24 mouse cellular contexts compared by ENCODE assay signal in genomic region chr16:85781076-85781475, GRCm38 (mm10). TPM values are rescaled to one million over a fixed set of nuclear protein-coding genes. Genes with fewer than 3 reads are reported as not detected.
DNase-seq lines count a peak whose midpoint lies in the region; ATAC-seq and TF ChIP-seq lines count a peak whose summit lies in the region.
"Had no signal": no experiment of that assay in that cellular context is flagged by ENCODE, and none has a peak within 500 bp of the region (broad histone marks: within the 10 kb centered on the region; RNA-seq: fewer than 3 reads in every experiment).

No protein-coding gene starts in this region.

- peaks cover 4% of the 10 kb centered on the region; the same call in 1 of the 2 replicates for H3K4me1 ChIP-seq in kidney, adult 2 months (ENCODE audit: control insufficient read depth, insufficient read depth, low read length)
- no peaks in the 10 kb centered on the region for H3K4me1 ChIP-seq in kidney, embryonic 15.5 days
- H3K4me1 ChIP-seq in kidney, postnatal 0 days (replicated peaks; ENCODE audit: insufficient read depth, low read length), result no peaks in the 10 kb centered on the region
- H3K4me1 ChIP-seq: embryonic facial prominence, embryonic 10.5 days; embryonic facial prominence, embryonic 12.5 days; forebrain, embryonic 13.5 days; forebrain, embryonic 15.5 days had no signal

- H3K27ac ChIP-seq in kidney, adult 2 months (ENCODE audit: insufficient read depth, low read depth, low read length), result no peak overlapping the region
- no peak overlapping the region for H3K27ac ChIP-seq in kidney, embryonic 15.5 days
- no peak overlapping the region for H3K27ac ChIP-seq in kidney, postnatal 0 days
- H3K27ac ChIP-seq: embryonic facial prominence, embryonic 10.5 days; embryonic facial prominence, embryonic 12.5 days; forebrain, embryonic 13.5 days; forebrain, embryonic 15.5 days had no signal

- TF ChIP-seq CTCF in kidney, adult 2 months (conservative IDR thresholded peaks at IDR 0.05; ENCODE audit: insufficient read depth, insufficient read length, low read depth, low read length), result no peak
- no peak for TF ChIP-seq CTCF in kidney, postnatal 0 days (IDR thresholded peaks at IDR 0.05; ENCODE audit: low read depth)

- DNase-seq in kidney, adult 2 months, result peak; percentile 77
- DNase-seq in kidney, adult 11 months, result no peak
- no peak for DNase-seq in kidney, postnatal 14 days
- DNase-seq in kidney, postnatal 0 days (ENCODE audit: low spot score), result no peak
- no peak for DNase-seq in kidney, postnatal 4 days
- DNase-seq: adrenal gland, adult 8-10 months; adrenal gland, postnatal 14 days; adrenal gland, postnatal 36 days; B cell, adult 2 months; cerebellum, adult 11-12 months; cerebellum, adult 2 months; cerebellum, adult 9-10 months; cerebellum, postnatal 10 days; cerebellum, postnatal 25 days had no signal

- no peak for TF ChIP-seq POLR2A in kidney, adult 2 months (IDR thresholded peaks at IDR 0.05; ENCODE audit: low read depth, low read length)

- H3K9ac ChIP-seq in kidney, embryonic 15.5 days, result no peak overlapping the region
- H3K9ac ChIP-seq in kidney, postnatal 0 days (ENCODE audit: low read depth, low read length), result no peak overlapping the region
- H3K9ac ChIP-seq: embryonic facial prominence, embryonic 12.5 days; forebrain, embryonic 13.5 days; forebrain, embryonic 15.5 days had no signal

- H3K9me3 ChIP-seq in kidney, embryonic 15.5 days (replicated peaks), result no peaks in the 10 kb centered on the region
- H3K9me3 ChIP-seq in kidney, postnatal 0 days (replicated peaks; ENCODE audit: low read length), result no peaks in the 10 kb centered on the region
- H3K9me3 ChIP-seq: embryonic facial prominence, embryonic 10.5 days; embryonic facial prominence, embryonic 12.5 days; forebrain, embryonic 13.5 days; forebrain, embryonic 15.5 days; G1E had no signal

- H3K4me2 ChIP-seq in kidney, embryonic 15.5 days, result no peak overlapping the region
- H3K4me2 ChIP-seq in kidney, postnatal 0 days (ENCODE audit: low read length), result no peak overlapping the region
- H3K4me2 ChIP-seq: embryonic facial prominence, embryonic 12.5 days; forebrain, embryonic 13.5 days; forebrain, embryonic 15.5 days had no signal

- no peaks in the 10 kb centered on the region for H3K36me3 ChIP-seq in kidney, adult 2 months (ENCODE audit: control insufficient read depth, insufficient read depth, low read length)
- H3K36me3 ChIP-seq in kidney, embryonic 15.5 days, result no peaks in the 10 kb centered on the region
- no peaks in the 10 kb centered on the region for H3K36me3 ChIP-seq in kidney, postnatal 0 days (ENCODE audit: insufficient read depth, low read length)
- H3K36me3 ChIP-seq: embryonic facial prominence, embryonic 10.5 days; embryonic facial prominence, embryonic 12.5 days; forebrain, embryonic 15.5 days; G1E had no signal

- peak; percentile 64; the same call in 1 of the 2 replicates for ATAC-seq in kidney, embryonic 15.5 days (replicated peaks; ENCODE audit: low FRiP score)
- ATAC-seq in kidney, postnatal 0 days (replicated peaks; ENCODE audit: low FRiP score, low read depth), result 0 out of 2 replicates have a peak, but pooled peaks have one; percentile 46
- ATAC-seq: activated CD4-positive, CD25-positive, alpha-beta regulatory T cell, adult 4 months; CD4-positive, CD25-positive, alpha-beta regulatory T cell, adult 4 months; forebrain, embryonic 13.5 days; forebrain, embryonic 15.5 days; Patski had no signal

- H3K27me3 ChIP-seq in kidney, adult 2 months (replicated peaks; ENCODE audit: control insufficient read depth, insufficient read depth, low read length), result no peaks in the 10 kb centered on the region
- H3K27me3 ChIP-seq in kidney, embryonic 15.5 days, result no peaks in the 10 kb centered on the region
- no peaks in the 10 kb centered on the region for H3K27me3 ChIP-seq in kidney, postnatal 0 days (ENCODE audit: insufficient read depth, low read length)
- H3K27me3 ChIP-seq: CH12.LX; embryonic facial prominence, embryonic 12.5 days; forebrain, embryonic 13.5 days; forebrain, embryonic 15.5 days; Patski had no signal

- WGBS in kidney, adult 2 months, result 43% methylated on average over 2 of the region's 2 CpGs
- 81% methylated on average over 2 of the region's 2 CpGs for WGBS in kidney, embryonic 15.5 days
- WGBS in kidney, postnatal 0 days, result 73% methylated on average over 2 of the region's 2 CpGs

- H3K4me3 ChIP-seq in kidney, adult 2 months (ENCODE audit: insufficient read depth, low read depth, low read length), result no peak overlapping the region
- H3K4me3 ChIP-seq in kidney, embryonic 15.5 days (replicated peaks), result no peak overlapping the region
- no peak overlapping the region for H3K4me3 ChIP-seq in kidney, postnatal 0 days (replicated peaks; ENCODE audit: low read depth, low read length)
- H3K4me3 ChIP-seq: embryonic facial prominence, embryonic 10.5 days; embryonic facial prominence, embryonic 12.5 days; forebrain, embryonic 13.5 days; forebrain, embryonic 15.5 days had no signal

RNA-seq across cellular contexts. Expression of gene Adamts1, which starts 21.8 kb away (rescaled TPM):
- 29.3 and 37.6 TPM in 2 replicates for polyA plus RNA-seq in kidney, adult 2 months (2012; rRNA removed)
- 88.9 and 95.8 TPM in 2 replicates for polyA plus RNA-seq in kidney, embryonic 15.5 days (2015; fragmentation: Nextera tagmentation; extraction: Ambion mirVana)
- polyA plus RNA-seq in kidney, postnatal 0 days (2015; fragmentation: Nextera tagmentation; extraction: Ambion mirVana), result 75.9 and 82.8 TPM in 2 replicates
- polyA plus RNA-seq: activated CD4-positive, CD25-positive, alpha-beta regulatory T cell, adult 4 months; CD4-positive, CD25-positive, alpha-beta regulatory T cell, adult 4 months; G1E had no signal
